Comparison of ENCODE assay signal across 8 mouse cellular contexts in the genomic region with DNA sequence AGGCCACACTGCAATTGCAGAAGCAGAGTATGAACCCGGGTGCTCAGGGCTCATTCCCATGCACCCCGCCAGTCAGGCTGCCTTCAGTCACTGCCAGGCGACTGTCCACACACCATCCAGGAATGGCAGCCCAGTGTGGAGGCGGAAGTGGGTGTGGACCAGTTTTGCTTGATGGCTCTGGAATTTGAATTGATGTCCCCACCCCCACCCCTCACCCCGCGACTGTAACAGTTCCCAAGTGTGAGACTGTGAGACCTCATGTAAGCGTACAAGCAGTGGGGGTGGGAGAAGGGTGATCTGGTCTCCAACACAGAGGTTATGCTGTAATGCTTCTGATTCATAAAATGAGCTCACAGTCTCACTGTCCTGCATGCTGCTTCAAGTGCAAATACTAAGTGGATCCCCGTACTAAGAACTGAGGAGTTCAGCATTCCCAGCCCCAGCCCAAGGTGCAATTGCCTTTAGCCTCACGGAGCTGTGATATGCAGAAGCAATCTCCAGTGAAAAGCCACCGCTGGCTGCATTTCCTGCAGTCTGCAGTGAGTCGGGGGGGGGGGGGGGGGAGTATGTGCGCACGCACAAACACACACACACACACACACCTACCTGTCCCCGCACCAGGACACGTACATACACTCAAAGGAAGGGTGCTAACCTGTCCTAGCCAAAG. TPM values are rescaled to one million over a fixed set of nuclear protein-coding genes. Genes with fewer than 3 reads are reported as not detected.
A peak's percentile ranks its signal among the peaks of the same experiment; 100 is the strongest.
DNase-seq lines count a peak whose midpoint lies in the region; ATAC-seq lines count a peak whose summit lies in the region.

No protein-coding gene starts in this region.

- H3K36me3 ChIP-seq in lung, embryonic 16.5 days (ENCODE audit: control insufficient read depth, insufficient read depth, low read length): no peaks in the 10 kb centered on the region
- peaks cover 29% of the 10 kb centered on the region for H3K36me3 ChIP-seq in embryonic facial prominence, embryonic 10.5 days (replicated peaks)
- peaks cover 8% of the 10 kb centered on the region for H3K36me3 ChIP-seq in intestine, embryonic 16.5 days (ENCODE audit: control insufficient read depth, insufficient read depth, low read length)
- H3K36me3 ChIP-seq in neural tube, embryonic 12.5 days: peaks cover 11% of the 10 kb centered on the region; the same call in 1 of the 2 replicates

- H3K27ac ChIP-seq in lung, embryonic 16.5 days (ENCODE audit: low read length): no peak overlapping the region
- H3K27ac ChIP-seq in embryonic facial prominence, embryonic 10.5 days (replicated peaks): no peak overlapping the region
- H3K27ac ChIP-seq in intestine, embryonic 16.5 days (ENCODE audit: low read length): no peak overlapping the region
- H3K27ac ChIP-seq in neural tube, embryonic 12.5 days: no peak overlapping the region

- peaks cover 80% of the 10 kb centered on the region for H3K4me1 ChIP-seq in lung, embryonic 16.5 days (replicated peaks; ENCODE audit: control insufficient read depth, insufficient read depth, low read length)
- H3K4me1 ChIP-seq in embryonic facial prominence, embryonic 10.5 days: peaks cover 85% of the 10 kb centered on the region
- H3K4me1 ChIP-seq in intestine, embryonic 16.5 days (ENCODE audit: control insufficient read depth, insufficient read depth, low read length): peaks cover 72% of the 10 kb centered on the region
- peaks cover 74% of the 10 kb centered on the region for H3K4me1 ChIP-seq in neural tube, embryonic 12.5 days

- H3K9ac ChIP-seq in lung, embryonic 16.5 days (ENCODE audit: low read length): no peak overlapping the region
- no peak overlapping the region for H3K9ac ChIP-seq in intestine, embryonic 16.5 days (ENCODE audit: low read depth, low read length)
- 0 out of 2 replicates have a peak overlapping the region, but pooled peaks have one; percentile 17 for H3K9ac ChIP-seq in neural tube, embryonic 12.5 days

- H3K4me2 ChIP-seq in lung, embryonic 16.5 days (ENCODE audit: low read depth, low read length): peak overlapping the region; percentile 4
- peak overlapping the region; percentile 19; the same call in 1 of the 2 replicates for H3K4me2 ChIP-seq in intestine, embryonic 16.5 days (ENCODE audit: low read depth, low read length)
- H3K4me2 ChIP-seq in neural tube, embryonic 12.5 days (replicated peaks): peak overlapping the region; percentile 98

- no peak for DNase-seq in lung, postnatal 25 days (ENCODE audit: low spot score)
- no peak for DNase-seq in embryonic facial prominence, embryonic 10.5 days (ENCODE audit: low spot score)
- DNase-seq in ovary, postnatal 36 days (ENCODE audit: low spot score): no peak
- no peak for DNase-seq in spleen, adult 12 weeks (ENCODE audit: low spot score)
- no peak for DNase-seq in left cerebral cortex, postnatal 4 days

- H3K9me3 ChIP-seq in lung, embryonic 16.5 days (ENCODE audit: control insufficient read depth, low read length): no peaks in the 10 kb centered on the region
- H3K9me3 ChIP-seq in embryonic facial prominence, embryonic 10.5 days: peaks cover 3% of the 10 kb centered on the region; the same call in 1 of the 2 replicates
- no peaks in the 10 kb centered on the region for H3K9me3 ChIP-seq in intestine, embryonic 16.5 days (ENCODE audit: control insufficient read depth, low read length)
- H3K9me3 ChIP-seq in neural tube, embryonic 12.5 days: 0 out of 2 replicates have a peak, but pooled peaks cover 4% of the 10 kb centered on the region

- no peaks in the 10 kb centered on the region for H3K27me3 ChIP-seq in lung, embryonic 16.5 days (ENCODE audit: control insufficient read depth, insufficient read depth, low read depth, low read length)
- H3K27me3 ChIP-seq in embryonic facial prominence, embryonic 10.5 days (replicated peaks; ENCODE audit: low read depth, poor library complexity, severe bottlenecking): no peaks in the 10 kb centered on the region
- no peaks in the 10 kb centered on the region for H3K27me3 ChIP-seq in intestine, embryonic 16.5 days (replicated peaks; ENCODE audit: control insufficient read depth, insufficient read depth, low read length)
- no peaks in the 10 kb centered on the region for H3K27me3 ChIP-seq in neural tube, embryonic 12.5 days (replicated peaks)

- ATAC-seq in lung, embryonic 16.5 days (ENCODE audit: low read depth): no peak
- no peak for ATAC-seq in intestine, embryonic 16.5 days
- no peak for ATAC-seq in neural tube, embryonic 12.5 days (ENCODE audit: low FRiP score, low read depth)

- no peak overlapping the region for H3K4me3 ChIP-seq in lung, embryonic 16.5 days (ENCODE audit: low read length)
- H3K4me3 ChIP-seq in embryonic facial prominence, embryonic 10.5 days: 0 out of 2 replicates have a peak overlapping the region, but pooled peaks have one; percentile 13
- H3K4me3 ChIP-seq in intestine, embryonic 16.5 days (ENCODE audit: low read length): no peak overlapping the region
- no peak overlapping the region for H3K4me3 ChIP-seq in neural tube, embryonic 12.5 days

- 32% methylated on average over 12 of the region's 15 CpGs for WGBS in lung, embryonic 16.5 days
- WGBS in embryonic facial prominence, embryonic 10.5 days: 53% methylated on average over 15 of the region's 15 CpGs
- WGBS in intestine, embryonic 16.5 days: 41% methylated on average over 15 of the region's 15 CpGs
- 28% methylated on average over 15 of the region's 15 CpGs for WGBS in neural tube, embryonic 12.5 days

- intact Hi-C loops in left cerebral cortex, postnatal 4 days (cut with DNase I): no loop called here

RNA-seq across cellular contexts. Expression of a gene that starts 28.4 kb away (rescaled TPM):
- 11.1 and 12.1 TPM in 2 replicates for polyA plus RNA-seq in lung, embryonic 16.5 days (2015; fragmentation: Nextera tagmentation; extraction: Ambion mirVana)
- 7.3 and 8.2 TPM in 2 replicates for polyA plus RNA-seq in embryonic facial prominence, embryonic 10.5 days (2016; fragmentation: Nextera tagmentation; extraction: Ambion mirVana)
- polyA plus RNA-seq in intestine, embryonic 16.5 days (2015; fragmentation: Nextera tagmentation; extraction: Ambion mirVana): 6.3 and 6.7 TPM in 2 replicates
- polyA plus RNA-seq in neural tube, embryonic 12.5 days (2016; fragmentation: Nextera tagmentation; extraction: Ambion mirVana): 6.1 and 6.3 TPM in 2 replicates
- 10 to 100 TPM; 12.9 to 14.9 TPM for total RNA-seq in left cerebral cortex, postnatal 4 days (2021)

RNA-seq across cellular contexts. Expression of a gene that starts 42.0 kb away (rescaled TPM):
- 2.0 and 2.2 TPM in 2 replicates for polyA plus RNA-seq in lung, embryonic 16.5 days (2015; fragmentation: Nextera tagmentation; extraction: Ambion mirVana)
- 1.3 and 1.6 TPM in 2 replicates for polyA plus RNA-seq in embryonic facial prominence, embryonic 10.5 days (2016; fragmentation: Nextera tagmentation; extraction: Ambion mirVana)
- polyA plus RNA-seq in intestine, embryonic 16.5 days (2015; fragmentation: Nextera tagmentation; extraction: Ambion mirVana): 0.34 and 0.67 TPM in 2 replicates
- polyA plus RNA-seq in neural tube, embryonic 12.5 days (2016; fragmentation: Nextera tagmentation; extraction: Ambion mirVana): 2.8 and 3.2 TPM in 2 replicates
- total RNA-seq in left cerebral cortex, postnatal 4 days (2021): 10 to 100 TPM; 11.0 to 11.1 TPM

Comparison
In these comparisons a context has a peak if more than half of its experiments do, and no peak if none do; other contexts are left out.
1. H3K4me2 ChIP-seq: peak in every context shown above with its lines; median percentile 98 in neural tube, embryonic 12.5 days; 19 in intestine, embryonic 16.5 days; 4 in lung, embryonic 16.5 days.